Mouse (Mus musculus): ENCODE results near the gene Mmrn1. TPM values are rescaled to one million over a fixed set of nuclear protein-coding genes. Genes with fewer than 3 reads are reported as not detected.

Mmrn1 gene
- polyA plus RNA-seq, 1 experiment from 2014 or later = 3.1 TPM

- H3K4me2 ChIP-seq (ENCODE audit: low read depth, low read length) = no peak overlapping the region
- WGBS (ENCODE audit: insufficient replicate concordance) = 61% methylated on average over 1 of the region's 1 CpGs
- no peak overlapping the region for H3K4me3 ChIP-seq (ENCODE audit: low read depth, low read length)
- no peaks in the 10 kb centered on the region for H3K36me3 ChIP-seq (replicated peaks; ENCODE audit: insufficient read depth, low read length)
- TF ChIP-seq EP300 (IDR thresholded peaks at IDR 0.05; ENCODE audit: low read depth) (no peak), CTCF (IDR thresholded peaks at IDR 0.05; ENCODE audit: low read depth) (no peak)
- H3K9me3 ChIP-seq (ENCODE audit: low read length) = no peaks in the 10 kb centered on the region
- H3K4me1 ChIP-seq (ENCODE audit: insufficient read depth) = no peaks in the 10 kb centered on the region
- DNase-seq (no peak), ATAC-seq (no peak)
- H3K27me3 ChIP-seq (ENCODE audit: insufficient read depth, low read length) = no peaks in the 10 kb centered on the region
- H3K27ac ChIP-seq (ENCODE audit: low read depth) = no peak overlapping the region
- H3K9ac ChIP-seq (replicated peaks) = no peak overlapping the region
These were observed 94.9 kb downstream of the Mmrn1 start for GRCm38 (mm10) chr6:61019689-61020088.

GRCm38 (mm10) chr6:61020995-61021394 lies 96.2 kb downstream of the Mmrn1 start:
- no peak overlapping the region for H3K4me3 ChIP-seq (ENCODE audit: low read depth, low read length)
- no peaks in the 10 kb centered on the region for H3K9me3 ChIP-seq (ENCODE audit: low read length)
- WGBS (ENCODE audit: insufficient replicate concordance) = 73% methylated on average over 1 of the region's 1 CpGs
- H3K4me1 ChIP-seq (ENCODE audit: insufficient read depth) = no peaks in the 10 kb centered on the region
- TF ChIP-seq CTCF (IDR thresholded peaks at IDR 0.05; ENCODE audit: low read depth) = no peak
- no peak for TF ChIP-seq EP300 (IDR thresholded peaks at IDR 0.05; ENCODE audit: low read depth)
- no peaks in the 10 kb centered on the region for H3K36me3 ChIP-seq (replicated peaks; ENCODE audit: insufficient read depth, low read length)
- no peak overlapping the region for H3K9ac ChIP-seq (replicated peaks)
- H3K4me2 ChIP-seq (ENCODE audit: low read depth, low read length) = no peak overlapping the region
- no peaks in the 10 kb centered on the region for H3K27me3 ChIP-seq (ENCODE audit: insufficient read depth, low read length)
- no peak overlapping the region for H3K27ac ChIP-seq (ENCODE audit: low read depth)
- DNase-seq (no peak), ATAC-seq (no peak)

- Histone ChIP-seq H3K9me3 (ENCODE audit: low read length) (no peaks in the 10 kb centered on the region), H3K4me3 (ENCODE audit: low read depth, low read length) (no peak overlapping the region), H3K27me3 (ENCODE audit: insufficient read depth, low read length) (no peaks in the 10 kb centered on the region), H3K9ac (replicated peaks) (no peak overlapping the region), H3K4me1 (ENCODE audit: insufficient read depth) (no peaks in the 10 kb centered on the region), H3K27ac (ENCODE audit: low read depth) (no peak overlapping the region), H3K36me3 (replicated peaks; ENCODE audit: insufficient read depth, low read length) (no peaks in the 10 kb centered on the region), H3K4me2 (ENCODE audit: low read depth, low read length) (no peak overlapping the region)
- WGBS (ENCODE audit: insufficient replicate concordance) = 56% methylated on average over 1 of the region's 1 CpGs
- DNase-seq (no peak), ATAC-seq (no peak)
- TF ChIP-seq EP300 (IDR thresholded peaks at IDR 0.05; ENCODE audit: low read depth) (no peak), CTCF (IDR thresholded peaks at IDR 0.05; ENCODE audit: low read depth) (no peak)
These were observed 108.5 kb downstream of the Mmrn1 start for GRCm38 (mm10) chr6:61033251-61033650.

Other genes with a start within 250 kb of the Mmrn1 start
- gene Snca, start 95.1 kb upstream of the Mmrn1 start, polyA plus RNA-seq (2015; fragmentation: Nextera tagmentation; extraction: Ambion mirVana) = 184 and 210 TPM in 2 replicates

All from liver, postnatal 0 days (tissue).